Mouse (Mus musculus) hindbrain, embryonic 16.5 days (tissue): ENCODE measurements around the gene Slc28a1. TPM values are rescaled to one million over a fixed set of nuclear protein-coding genes. Genes with fewer than 3 reads are reported as not detected.
"Not testable (repeated sequence)": the region's sequence is repeated elsewhere in the genome, so short reads cannot be mapped to it uniquely, and the experiment has no call there.

Experiments used
- ATAC-seq: fragments of 200-750 bp; cut with Nextera tagmentation; 2 replicates; pipeline ENCODE4 v1.8.0; 2017; ENCODE audit warnings: moderate TSS enrichment, moderate library complexity
- H3K27ac ChIP-seq: fragments of 300-500 bp; sonication (generic); 2 replicates; pipeline ENCODE4 v1.5.1; 2014; ENCODE audit warnings: low read depth, mild to moderate bottlenecking, control low read depth, low read length, moderate library complexity
- H3K27me3 ChIP-seq: fragments of 300-500 bp; sonication (generic); replicated peaks from 2 replicates; pipeline ENCODE4 v1.6.1; 2014; ENCODE audit warnings: low read length; ENCODE audit not compliant: control insufficient read depth, insufficient read depth
- H3K36me3 ChIP-seq: fragments of 300-500 bp; sonication (generic); 2 replicates; pipeline ENCODE4 v1.6.1; 2014; ENCODE audit warnings: mild to moderate bottlenecking, low read length, moderate library complexity, mixed read lengths; ENCODE audit not compliant: control insufficient read depth, insufficient read depth
- H3K4me1 ChIP-seq: fragments of 300-500 bp; sonication (generic); 2 replicates; pipeline ENCODE4 v1.6.1; 2014; ENCODE audit warnings: low read depth, low read length; ENCODE audit not compliant: control insufficient read depth, insufficient read depth
- H3K4me2 ChIP-seq: fragments of 300-500 bp; sonication (generic); 2 replicates; pipeline ENCODE4 v1.6.1; 2014; ENCODE audit warnings: mild to moderate bottlenecking, low read length, control low read depth, moderate library complexity
- H3K4me3 ChIP-seq: fragments of 300-500 bp; sonication (generic); 2 replicates; pipeline ENCODE4 v1.5.1; 2014; ENCODE audit warnings: mild to moderate bottlenecking, low read length, control low read depth, moderate library complexity
- H3K9ac ChIP-seq: fragments of 300-500 bp; sonication (generic); 2 replicates; pipeline ENCODE4 v1.6.1; 2014; ENCODE audit warnings: low read depth, mild to moderate bottlenecking, control low read depth, low read length, moderate library complexity
- H3K9me3 ChIP-seq: fragments of 300-500 bp; sonication (generic); 2 replicates; pipeline ENCODE4 v1.6.1; 2014; ENCODE audit warnings: mild to moderate bottlenecking, low read length, moderate library complexity; ENCODE audit not compliant: control insufficient read depth
- WGBS: fragments of 180-500 bp; shearing (Covaris S2); extraction: QIAGEN DNeasy Blood & Tissue Kit; methylation state at CpG from one replicate; pipeline ENCODE4 v1.1.7; 2014; 5-methylcytosine and 5-hydroxymethylcytosine counted together
- polyA plus RNA-seq: library from polyadenylated mRNA; unstranded; fragments of >200 nt; fragmentation: Nextera tagmentation; extraction: Ambion mirVana; gene quantifications from 2 replicates; pipeline ENCODE4 v1.2.1, GENCODE M21; 2015

Gene Slc28a1
- polyA plus RNA-seq, 1 experiment from 2014 or later = not detected

DNA sequence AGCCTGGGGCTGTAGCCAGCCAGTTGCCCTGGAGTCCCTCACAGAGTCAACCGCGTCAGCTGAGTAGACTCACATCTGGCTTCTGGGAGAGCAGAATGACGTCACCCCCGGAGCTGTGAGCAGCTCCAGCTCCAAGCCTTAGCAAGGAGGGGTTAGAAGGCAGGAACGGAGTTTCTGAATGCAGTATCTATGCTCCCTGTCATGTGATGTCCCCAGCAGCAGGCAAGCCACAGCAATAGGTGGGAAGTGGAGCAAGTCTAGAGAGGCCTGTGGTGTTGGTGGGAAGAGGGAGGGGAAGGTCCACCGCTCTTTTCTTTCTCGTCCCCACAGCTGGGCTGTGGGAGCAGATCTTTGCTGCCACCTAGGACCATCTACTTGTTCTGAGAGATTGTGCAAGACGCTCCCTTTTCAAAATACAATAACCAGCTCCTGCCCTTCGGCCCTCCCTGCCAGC is 20.0 kb downstream of the Slc28a1 start:
- 24% methylated on average over 9 of the region's 9 CpGs for WGBS
- H3K27me3 ChIP-seq = no peaks in the 10 kb centered on the region
- H3K27ac ChIP-seq = no peak overlapping the region
- no peak overlapping the region for H3K4me3 ChIP-seq
- no peaks in the 10 kb centered on the region for H3K36me3 ChIP-seq
- peak; percentile 91 for ATAC-seq
- H3K9ac ChIP-seq = no peak overlapping the region
- H3K4me2 ChIP-seq = peak overlapping the region; percentile 1; the same call in 1 of the 2 replicates
- H3K4me1 ChIP-seq = no peaks in the 10 kb centered on the region
- H3K9me3 ChIP-seq = no peaks in the 10 kb centered on the region

DNA sequence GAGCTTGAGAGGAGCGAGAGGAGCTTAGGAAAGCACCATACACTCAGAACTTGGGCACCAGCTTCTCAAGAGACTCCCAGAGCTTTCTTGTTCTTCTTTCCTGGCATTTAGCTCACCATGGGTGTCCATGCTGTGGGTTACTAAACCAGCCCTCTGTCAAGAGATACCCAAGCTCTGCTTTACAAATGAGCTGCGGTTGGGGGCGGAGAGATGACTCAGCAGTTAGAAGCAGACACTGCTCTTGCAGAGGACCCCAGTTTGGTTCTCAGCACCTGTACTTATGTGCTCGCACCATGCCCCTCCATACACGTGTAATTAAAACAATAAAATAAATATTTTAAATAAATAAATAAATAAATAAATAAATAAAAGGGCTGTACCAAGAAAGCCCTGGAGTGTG is 22.7 kb downstream of the Slc28a1 start:
- no peak overlapping the region for H3K4me3 ChIP-seq
- no peaks in the 10 kb centered on the region for H3K9me3 ChIP-seq
- no peak overlapping the region for H3K4me2 ChIP-seq
- no peaks in the 10 kb centered on the region for H3K4me1 ChIP-seq
- ATAC-seq = no peak
- no peaks in the 10 kb centered on the region for H3K36me3 ChIP-seq
- no peaks in the 10 kb centered on the region for H3K27me3 ChIP-seq
- WGBS = 86% methylated on average over 5 of the region's 5 CpGs
- H3K27ac ChIP-seq = no peak overlapping the region
- no peak overlapping the region for H3K9ac ChIP-seq

DNA sequence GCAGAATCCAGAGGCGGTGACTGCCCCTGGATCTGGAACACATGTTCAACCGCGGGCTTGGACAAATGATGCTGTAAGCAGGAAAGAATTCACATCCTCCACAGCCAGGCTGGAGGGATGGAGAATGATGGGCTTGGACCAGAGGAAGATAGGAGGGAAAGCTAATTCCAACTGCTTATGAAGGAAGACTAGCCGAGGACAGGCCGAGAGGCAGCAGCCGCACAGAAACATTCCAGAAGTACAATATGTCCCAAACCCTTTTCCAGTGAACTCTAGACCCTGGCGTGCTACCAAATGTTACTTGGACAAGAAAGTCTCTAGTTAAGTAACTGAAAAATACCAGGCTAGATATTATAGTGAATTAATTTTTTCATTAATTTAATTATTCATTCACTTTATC is 24.5 kb downstream of the Slc28a1 start:
- ATAC-seq = no peak
- Histone ChIP-seq H3K9ac (no peak overlapping the region), H3K27ac (no peak overlapping the region), H3K9me3 (no peaks in the 10 kb centered on the region), H3K36me3 (no peaks in the 10 kb centered on the region), H3K4me1 (no peaks in the 10 kb centered on the region), H3K4me3 (no peak overlapping the region), H3K4me2 (no peak overlapping the region), H3K27me3 (no peaks in the 10 kb centered on the region)
- WGBS = 93% methylated on average over 7 of the region's 7 CpGs

DNA sequence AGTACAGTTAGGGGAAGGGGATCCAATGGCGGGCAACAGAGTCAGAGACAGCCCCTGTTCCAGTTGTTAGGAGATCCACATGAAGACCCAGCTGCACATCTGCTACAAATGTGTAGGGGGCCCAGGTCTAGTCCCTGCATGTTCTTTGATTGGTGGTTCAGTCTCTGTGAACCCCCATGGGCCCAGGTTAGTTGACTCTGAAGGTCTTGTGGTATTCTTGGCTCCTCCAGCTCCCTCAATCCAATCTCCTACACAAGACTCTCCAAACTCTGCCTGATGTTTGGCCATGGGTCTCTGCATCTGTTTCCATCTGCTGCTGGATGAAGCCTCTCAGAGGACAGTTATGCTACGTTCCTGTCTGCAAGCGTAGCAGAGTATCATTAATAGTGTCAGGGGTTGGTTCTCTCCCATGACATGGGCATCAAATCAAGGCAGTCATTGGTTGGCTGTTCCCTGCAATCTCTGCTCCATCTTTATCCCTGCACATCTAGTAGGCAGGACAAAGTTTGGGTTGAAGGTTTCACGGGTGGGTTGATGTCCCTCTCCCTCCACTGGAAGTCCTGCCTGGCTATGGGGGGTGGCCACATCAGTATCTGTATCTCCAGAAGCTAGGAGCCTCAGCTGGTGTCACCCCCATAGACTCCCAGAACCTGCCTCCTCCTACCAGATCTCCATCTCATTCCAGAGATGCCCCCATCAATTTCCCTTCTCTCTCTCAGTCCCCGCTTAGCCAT is 25.2 kb downstream of the Slc28a1 start:
- ATAC-seq = no peak
- no peak overlapping the region for H3K4me2 ChIP-seq
- no peak overlapping the region for H3K9ac ChIP-seq
- no peaks in the 10 kb centered on the region for H3K27me3 ChIP-seq
- no peaks in the 10 kb centered on the region for H3K36me3 ChIP-seq
- no peak overlapping the region for H3K4me3 ChIP-seq
- H3K27ac ChIP-seq = no peak overlapping the region
- WGBS = 92% methylated on average over 5 of the region's 5 CpGs
- no peaks in the 10 kb centered on the region for H3K4me1 ChIP-seq
- no peaks in the 10 kb centered on the region for H3K9me3 ChIP-seq

- Histone ChIP-seq H3K4me3 (no peak overlapping the region), H3K9me3 (no peaks in the 10 kb centered on the region), H3K9ac (no peak overlapping the region), H3K27me3 (no peaks in the 10 kb centered on the region), H3K4me1 (no peaks in the 10 kb centered on the region), H3K36me3 (no peaks in the 10 kb centered on the region), H3K4me2 (no peak overlapping the region), H3K27ac (no peak overlapping the region)
- no peak for ATAC-seq
- WGBS = 63% methylated on average over 1 of the region's 1 CpGs
Measured at GRCm38 (mm10) chr7:81141541-81141940, 26.9 kb downstream of the Slc28a1 start.

DNA sequence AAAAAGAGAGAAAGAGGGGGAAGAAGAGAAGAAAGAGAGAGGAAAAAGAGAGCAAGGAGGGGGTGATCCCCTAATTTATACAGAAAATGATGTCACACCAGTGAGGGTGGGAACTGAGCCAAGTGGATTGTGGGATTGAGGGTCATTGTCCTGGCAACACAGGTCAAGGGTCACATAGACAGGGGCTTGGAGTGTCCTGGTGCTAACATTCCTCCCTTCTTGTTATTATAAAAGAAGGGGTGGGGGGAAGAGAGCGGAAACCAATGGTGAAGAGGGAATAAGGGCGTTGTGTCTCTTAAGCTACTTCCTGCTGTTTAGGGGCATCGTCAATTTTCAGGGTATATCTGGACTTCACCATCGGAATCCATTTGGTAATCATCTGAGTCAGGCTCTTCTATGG is 28.5 kb downstream of the Slc28a1 start:
- not testable (repeated sequence) for H3K27me3 ChIP-seq, ATAC-seq

GRCm38 (mm10) chr7:81149759-81150158 is 35.2 kb downstream of the Slc28a1 start:
- Histone ChIP-seq H3K27ac (no peak overlapping the region), H3K9me3 (no peaks in the 10 kb centered on the region), H3K9ac (no peak overlapping the region), H3K4me1 (no peaks in the 10 kb centered on the region), H3K4me2 (no peak overlapping the region), H3K36me3 (no peaks in the 10 kb centered on the region), H3K4me3 (no peak overlapping the region), H3K27me3 (no peaks in the 10 kb centered on the region)
- ATAC-seq = no peak
- 87% methylated on average over 11 of the region's 11 CpGs for WGBS

More for the DNA sequence above, 28.5 kb downstream of the Slc28a1 start:
- not testable (repeated sequence) for H3K4me1 ChIP-seq, H3K9ac ChIP-seq, H3K36me3 ChIP-seq, H3K4me3 ChIP-seq, H3K4me2 ChIP-seq, H3K27ac ChIP-seq, H3K9me3 ChIP-seq
- 61% methylated on average over 4 of the region's 4 CpGs for WGBS

- Histone ChIP-seq H3K27ac (no peak overlapping the region), H3K4me2 (no peak overlapping the region), H3K27me3 (no peaks in the 10 kb centered on the region), H3K9ac (no peak overlapping the region), H3K4me1 (no peaks in the 10 kb centered on the region), H3K36me3 (no peaks in the 10 kb centered on the region), H3K4me3 (no peak overlapping the region), H3K9me3 (no peaks in the 10 kb centered on the region)
- whole genome bisulfite sequencing = 95% methylated on average over 8 of the region's 8 CpGs
- no peak for ATAC-seq
Measured at GRCm38 (mm10) chr7:81151216-81151615, 36.6 kb downstream of the Slc28a1 start.

GRCm38 (mm10) chr7:81152306-81152705 is 37.7 kb downstream of the Slc28a1 start:
- Histone ChIP-seq H3K4me2 (no peak overlapping the region), H3K27me3 (no peaks in the 10 kb centered on the region), H3K27ac (no peak overlapping the region), H3K36me3 (no peaks in the 10 kb centered on the region), H3K4me3 (no peak overlapping the region), H3K9ac (no peak overlapping the region), H3K9me3 (no peaks in the 10 kb centered on the region), H3K4me1 (no peaks in the 10 kb centered on the region)
- WGBS = 94% methylated on average over 10 of the region's 10 CpGs
- ATAC-seq = no peak
